Mouse (Mus musculus) skeletal muscle tissue, postnatal 0 days (tissue): Measurements from ENCODE around the gene Hist1h4n. TPM values are rescaled to one million over a fixed set of nuclear protein-coding genes. Genes with fewer than 3 reads are reported as not detected.

Experiments used
- microRNA-seq, 2 experiments: library from miRNA; unstranded; fragments of <30 nt; microRNA quantifications; one replicate each; pipeline ENCODE4; 2016
- polyA plus RNA-seq: library from polyadenylated mRNA; unstranded; fragments of >200 nt; fragmentation: Nextera tagmentation; extraction: Ambion mirVana; gene quantifications from 2 replicates; pipeline ENCODE4 v1.2.1, GENCODE M21; 2015

Gene Hist1h4n
- 2.6 and 3.1 TPM in 2 replicates for polyA plus RNA-seq

GRCm38 (mm10) chr13:21831418-21832394, at the start of gene Hist1h4n:
Gene Hist1h4n (minus strand): TSS chr13:21832196.

DNA sequence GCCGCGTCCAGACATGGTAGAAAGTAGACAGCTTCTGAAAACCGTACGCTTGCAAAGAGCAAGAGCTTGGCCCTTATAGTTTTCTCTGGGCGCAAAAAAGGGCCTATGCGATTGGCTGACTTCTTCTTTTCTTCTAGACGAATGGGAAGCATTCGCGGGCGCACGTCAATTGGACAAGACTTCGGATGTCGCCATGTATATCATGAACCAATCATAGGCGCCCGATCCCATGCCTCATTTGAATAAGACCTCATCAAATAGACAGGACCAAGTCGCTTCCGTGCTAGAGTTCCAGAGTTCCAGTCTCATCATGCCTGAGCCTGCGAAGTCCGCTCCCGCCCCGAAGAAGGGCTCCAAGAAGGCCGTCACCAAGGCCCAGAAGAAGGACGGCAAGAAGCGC, 1.5 kb upstream of the Hist1h4n start, which contains the start of the genes Hist1h2ap and Hist1h2br:
Gene Hist1h2ap (minus strand): TSS at position 47 of the 400 bp plus-strand sequence.
Gene Hist1h2br (plus strand): TSS at position 283 of the 400 bp plus-strand sequence.

GRCm38 (mm10) chr13:21811539-21811938, 20.5 kb downstream of the Hist1h4n start, which contains the start of gene Hist1h4m:
Gene Hist1h4m (plus strand): TSS chr13:21811746.

DNA sequence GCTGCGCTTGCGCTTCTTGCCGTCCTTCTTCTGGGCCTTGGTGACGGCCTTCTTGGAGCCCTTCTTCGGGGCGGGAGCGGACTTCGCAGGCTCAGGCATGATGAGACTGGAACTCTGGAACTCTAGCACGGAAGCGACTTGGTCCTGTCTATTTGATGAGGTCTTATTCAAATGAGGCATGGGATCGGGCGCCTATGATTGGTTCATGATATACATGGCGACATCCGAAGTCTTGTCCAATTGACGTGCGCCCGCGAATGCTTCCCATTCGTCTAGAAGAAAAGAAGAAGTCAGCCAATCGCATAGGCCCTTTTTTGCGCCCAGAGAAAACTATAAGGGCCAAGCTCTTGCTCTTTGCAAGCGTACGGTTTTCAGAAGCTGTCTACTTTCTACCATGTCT, 21.9 kb downstream of the Hist1h4n start, which contains the start of the genes Hist1h2bq and Hist1h2ao:
Gene Hist1h2bq (minus strand): TSS at position 125 of the 400 bp plus-strand sequence.
Gene Hist1h2ao (plus strand): TSS at position 393 of the 400 bp plus-strand sequence.

DNA sequence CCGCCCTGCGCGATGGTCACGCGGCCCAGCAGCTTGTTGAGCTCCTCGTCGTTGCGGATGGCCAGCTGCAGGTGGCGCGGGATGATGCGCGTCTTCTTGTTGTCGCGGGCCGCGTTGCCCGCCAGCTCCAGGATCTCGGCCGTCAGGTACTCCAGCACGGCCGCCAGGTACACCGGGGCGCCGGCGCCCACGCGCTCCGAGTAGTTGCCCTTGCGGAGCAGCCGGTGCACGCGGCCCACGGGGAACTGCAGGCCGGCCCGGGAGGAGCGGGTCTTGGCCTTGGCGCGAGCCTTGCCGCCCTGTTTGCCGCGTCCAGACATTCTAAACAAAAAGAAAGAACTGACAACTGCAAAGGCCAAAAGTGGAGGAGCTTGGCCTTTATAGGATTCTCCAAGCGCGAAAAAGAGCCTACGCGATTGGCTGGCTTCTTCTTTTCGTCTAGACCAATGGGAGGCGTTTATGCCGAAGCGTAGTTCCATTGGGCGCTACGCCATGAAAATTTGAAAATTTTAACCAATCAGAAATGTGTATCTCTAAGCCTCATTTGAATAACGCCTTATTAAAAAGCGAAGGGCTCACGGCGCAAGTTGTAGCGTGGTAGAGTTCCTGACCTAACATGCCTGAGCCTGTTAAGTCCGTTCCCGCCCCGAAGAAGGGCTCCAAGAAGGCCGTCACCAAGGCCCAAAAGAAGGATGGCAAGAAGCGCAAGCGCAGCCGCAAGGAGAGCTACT, 44.9 kb downstream of the Hist1h4n start, which contains the start of the genes Hist1h2an and Hist1h2bp:
Gene Hist1h2an (minus strand): TSS at position 320 of the 731 bp plus-strand sequence.
Gene Hist1h2bp (plus strand): TSS at position 563 of the 731 bp plus-strand sequence.

DNA sequence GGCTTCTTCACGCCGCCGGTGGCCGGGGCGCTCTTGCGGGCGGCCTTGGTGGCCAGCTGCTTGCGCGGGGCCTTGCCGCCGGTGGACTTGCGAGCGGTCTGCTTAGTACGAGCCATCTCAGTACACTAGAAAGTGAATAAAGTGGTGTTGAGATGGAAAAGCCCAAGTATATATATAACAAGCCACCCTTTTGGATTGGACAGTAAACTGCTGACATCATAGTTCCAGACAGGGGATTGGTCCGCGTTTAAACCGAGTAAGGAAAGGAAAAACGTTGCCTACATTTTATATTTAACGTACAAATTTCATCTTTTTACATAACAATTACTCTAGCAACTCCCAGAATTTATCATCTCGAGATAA, 48.8 kb downstream of the Hist1h4n start, which contains the start of gene Hist1h3i:
Gene Hist1h3i (minus strand): TSS at position 116 of the 363 bp plus-strand sequence.

Small RNAs within 50 kb of the gene (microRNA-seq; reads per million reads assigned to microRNA genes)
- gene Gm19658 (0 reads per million in 2 experiments), gene Gm44346 (0 reads per million in 2 experiments), gene Gm44466 (0 reads per million in 2 experiments)

Other genes with a start within 250 kb of the Hist1h4n start
- gene Olfr1362, start 218.2 kb downstream of the Hist1h4n start, polyA plus RNA-seq: not detected in 2 replicates
- not detected in 2 replicates for gene Olfr11, start 189.7 kb downstream of the Hist1h4n start, polyA plus RNA-seq
- gene Olfr1361, start 168.8 kb downstream of the Hist1h4n start, polyA plus RNA-seq: not detected in 2 replicates
- not detected in 2 replicates for gene Olfr1360, start 154.8 kb downstream of the Hist1h4n start, polyA plus RNA-seq
- not detected in 2 replicates for gene Olfr1359, start 134.1 kb downstream of the Hist1h4n start, polyA plus RNA-seq
- gene Hist1h2bl, start 116.1 kb downstream of the Hist1h4n start, polyA plus RNA-seq: 0.60 and 0.77 TPM in 2 replicates
- 5.6 and 8.3 TPM in 2 replicates for gene Hist1h2ai, start 115.8 kb downstream of the Hist1h4n start, polyA plus RNA-seq
- 1.9 and 3.5 TPM in 2 replicates for gene Hist1h3h, start 114.5 kb downstream of the Hist1h4n start, polyA plus RNA-seq
- gene Hist1h2bm, start 110.2 kb downstream of the Hist1h4n start, polyA plus RNA-seq: 0.33 and 0.82 TPM in 2 replicates
- gene Hist1h4j, start 97.1 kb downstream of the Hist1h4n start, polyA plus RNA-seq: 0.26 and 0.30 TPM in 2 replicates
- 1.0 TPM in 1 of 2 replicates, not detected in the other for gene Hist1h4k, start 81.7 kb downstream of the Hist1h4n start, polyA plus RNA-seq
- gene Hist1h2ak, start 78.4 kb downstream of the Hist1h4n start, polyA plus RNA-seq: 2.8 and 9.7 TPM in 2 replicates
- gene Hist1h2bn, start 78.1 kb downstream of the Hist1h4n start, polyA plus RNA-seq: 0.77 and 1.4 TPM in 2 replicates
- gene Hist1h1b, start 51.6 kb downstream of the Hist1h4n start, polyA plus RNA-seq: 5.9 and 8.9 TPM in 2 replicates
- 37.6 and 38.4 TPM in 2 replicates for gene Hist1h3i, start 48.8 kb downstream of the Hist1h4n start, polyA plus RNA-seq
- gene Hist1h2an, start 45.0 kb downstream of the Hist1h4n start, polyA plus RNA-seq: 1.5 and 2.4 TPM in 2 replicates
- gene Hist1h2bp, start 44.7 kb downstream of the Hist1h4n start, polyA plus RNA-seq: 0.51 and 0.69 TPM in 2 replicates
- 3.3 and 7.3 TPM in 2 replicates for gene Hist1h2bq, start 22.0 kb downstream of the Hist1h4n start, polyA plus RNA-seq
- gene Hist1h2ao, start 21.7 kb downstream of the Hist1h4n start, polyA plus RNA-seq: not detected in 2 replicates
- not detected in 2 replicates for gene Hist1h4m, start 20.4 kb downstream of the Hist1h4n start, polyA plus RNA-seq
- 1,124 and 1,146 TPM in 2 replicates for gene Hist1h2ap, start 1.3 kb upstream of the Hist1h4n start, polyA plus RNA-seq
- gene Hist1h2br, start 1.5 kb upstream of the Hist1h4n start, polyA plus RNA-seq: 2.9 and 6.3 TPM in 2 replicates
- 0.83 and 1.1 TPM in 2 replicates for gene Zfp184, start 112.9 kb upstream of the Hist1h4n start, polyA plus RNA-seq
- 0.04 TPM in 1 of 2 replicates, not detected in the other for gene Pom121l2, start 149.0 kb upstream of the Hist1h4n start, polyA plus RNA-seq
- 0.19 TPM in 1 of 2 replicates, not detected in the other for gene Prss16, start 177.5 kb upstream of the Hist1h4n start, polyA plus RNA-seq
- 0.86 and 1.6 TPM in 2 replicates for gene Hist1h2ah, start 203.4 kb upstream of the Hist1h4n start, polyA plus RNA-seq
- 0.79 and 0.91 TPM in 2 replicates for gene Hist1h2bk, start 203.7 kb upstream of the Hist1h4n start, polyA plus RNA-seq
- 5.0 and 9.6 TPM in 2 replicates for gene Hist1h4i, start 209.2 kb upstream of the Hist1h4n start, polyA plus RNA-seq
- 5.9 and 6.8 TPM in 2 replicates for gene Hist1h2ag, start 210.7 kb upstream of the Hist1h4n start, polyA plus RNA-seq
- gene Hist1h2bj, start 211.0 kb upstream of the Hist1h4n start, polyA plus RNA-seq: 0.97 TPM in 1 of 2 replicates, not detected in the other